ENCODE assay signal across 8 mouse cellular contexts in the genomic region with DNA sequence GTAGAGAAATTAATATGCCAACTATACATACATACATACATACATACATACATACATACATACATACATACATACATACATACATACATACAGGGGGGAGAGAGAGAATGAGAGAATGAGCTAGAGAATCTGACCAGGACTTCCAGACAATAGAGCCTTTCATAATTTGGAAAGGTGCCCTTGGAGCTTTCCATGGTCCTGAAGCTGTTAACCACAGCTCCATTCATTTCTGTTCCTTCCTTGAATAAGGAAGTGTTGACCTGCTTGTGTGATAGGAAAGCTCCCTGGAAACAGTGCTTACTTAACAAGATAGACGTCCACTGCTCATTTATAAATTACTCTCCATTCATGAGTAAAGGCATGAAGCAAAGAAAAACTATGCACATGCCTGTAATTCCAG.
A peak's percentile ranks its signal among the peaks of the same experiment; 100 is the strongest.
DNase-seq lines count a peak whose midpoint lies in the region; ATAC-seq lines count a peak whose summit lies in the region.

No protein-coding gene starts in this region.

- peak; percentile 54 for DNase-seq in kidney, adult 9 months
- peak; percentile 89 for DNase-seq in NIH3T3 (ENCODE audit: low read depth)
- DNase-seq in embryo, embryonic 11 days = peak; percentile 76
- peak; percentile 14 for DNase-seq in lung, postnatal 25 days (ENCODE audit: low spot score)
- DNase-seq in gastrocnemius, postnatal 36 days = no peak
- no peak for DNase-seq in layer of hippocampus, postnatal 10 days (ENCODE audit: low spot score in 2 of 2)
- DNase-seq in thymus, postnatal 4 days = no peak

- no peak overlapping the region for H3K27ac ChIP-seq in kidney, embryonic 14.5 days (ENCODE audit: low read depth, low read length)

- ATAC-seq in kidney, embryonic 14.5 days (ENCODE audit: low FRiP score, low TSS enrichment) = no peak

- H3K4me3 ChIP-seq in kidney, embryonic 14.5 days (ENCODE audit: low read length) = no peak overlapping the region

- H3K9me3 ChIP-seq in kidney, embryonic 14.5 days (ENCODE audit: control insufficient read depth, low read length) = no peaks in the 10 kb centered on the region

- H3K27me3 ChIP-seq in kidney, embryonic 14.5 days (ENCODE audit: control insufficient read depth, insufficient read depth, low read length) = no peaks in the 10 kb centered on the region

- H3K4me1 ChIP-seq in kidney, embryonic 14.5 days (ENCODE audit: control insufficient read depth, insufficient read depth, low read length) = no peaks in the 10 kb centered on the region

- H3K4me2 ChIP-seq in kidney, embryonic 14.5 days (replicated peaks; ENCODE audit: low read depth, low read length) = no peak overlapping the region

- no peaks in the 10 kb centered on the region for H3K36me3 ChIP-seq in kidney, embryonic 14.5 days (ENCODE audit: control insufficient read depth, insufficient read depth, low read length)

- intact Hi-C loops in gastrocnemius, postnatal 36 days (cut with DNase I) = no loop called here

- H3K9ac ChIP-seq in kidney, embryonic 14.5 days (ENCODE audit: low read depth, low read length) = no peak overlapping the region

- 11% methylated on average over 1 of the region's 1 CpGs for WGBS in kidney, embryonic 14.5 days

Comparison
In these comparisons a context has a peak if more than half of its experiments do, and no peak if none do; other contexts are left out.
1. DNase-seq: peak in kidney, adult 9 months (single experiment), NIH3T3 (single experiment), embryo, embryonic 11 days (single experiment) and lung, postnatal 25 days (single experiment); none in gastrocnemius, postnatal 36 days (0 of 2), layer of hippocampus, postnatal 10 days (0 of 2) and thymus, postnatal 4 days (single experiment).